Mouse (Mus musculus) liver, adult 2 months (tissue): ENCODE results near the gene Slc46a1.

Experiments
- CTCF ChIP-seq: fragments of 200-500 bp; IDR thresholded peaks from 2 replicates; pipeline ENCODE4 v1.5.1; 2011; ENCODE audit warnings: low read depth, low read length, control low read depth
- POLR2A ChIP-seq: fragments of 200-500 bp; IDR thresholded peaks from 2 replicates; pipeline ENCODE4 v1.6.1; 2011; ENCODE audit warnings: low read length, control low read depth; ENCODE audit not compliant: insufficient read depth; ENCODE audit errors: extremely low read depth

- TF ChIP-seq CTCF (no peak), POLR2A (no peak)
These were observed 2.0 kb downstream of the Slc46a1 start for GRCm38 (mm10) chr11:78467515-78467914.
